Mouse (Mus musculus): ENCODE results near the gene Gpsm1. TPM values are rescaled to one million over a fixed set of nuclear protein-coding genes. Genes with fewer than 3 reads are reported as not detected.

Gpsm1 gene
- polyA plus RNA-seq, 1 experiment from 2014 or later = 47.2 TPM

GRCm38 (mm10) chr2:26358667-26359320 is 43.5 kb downstream of the Gpsm1 start:
- Histone ChIP-seq H3K4me1 (replicated peaks; ENCODE audit: control insufficient read depth, insufficient read depth, low read length) (no peaks in the 10 kb centered on the region; the same call in 1 of the 2 replicates), H3K4me3 (ENCODE audit: low read length) (no peak overlapping the region), H3K4me2 (ENCODE audit: low read depth, low read length) (no peak overlapping the region), H3K27ac (ENCODE audit: low read length) (no peak overlapping the region), H3K9ac (ENCODE audit: low read length) (no peak overlapping the region), H3K9me3 (ENCODE audit: control insufficient read depth, low read length) (no peaks in the 10 kb centered on the region), H3K27me3 (ENCODE audit: control insufficient read depth, insufficient read depth, low read depth, low read length) (no peaks in the 10 kb centered on the region), H3K36me3 (ENCODE audit: control insufficient read depth, insufficient read depth, low read length) (no peaks in the 10 kb centered on the region)
- WGBS = 75% methylated on average over 13 of the region's 13 CpGs
- no peak for ATAC-seq (ENCODE audit: low read depth)

GRCm38 (mm10) chr2:26359983-26360382 is 44.7 kb downstream of the Gpsm1 start:
- H3K4me3 ChIP-seq (ENCODE audit: low read length) = no peak overlapping the region
- 61% methylated on average over 6 of the region's 6 CpGs for WGBS
- H3K27ac ChIP-seq (ENCODE audit: low read length) = no peak overlapping the region
- no peak overlapping the region for H3K4me2 ChIP-seq (ENCODE audit: low read depth, low read length)
- peak; percentile 39; the same call in 1 of the 2 replicates for ATAC-seq (ENCODE audit: low read depth)
- H3K9me3 ChIP-seq (ENCODE audit: control insufficient read depth, low read length) = no peaks in the 10 kb centered on the region
- H3K36me3 ChIP-seq (ENCODE audit: control insufficient read depth, insufficient read depth, low read length) = no peaks in the 10 kb centered on the region; the same call in 1 of the 2 replicates
- peaks cover 5% of the 10 kb centered on the region for H3K4me1 ChIP-seq (replicated peaks; ENCODE audit: control insufficient read depth, insufficient read depth, low read length)
- H3K27me3 ChIP-seq (ENCODE audit: control insufficient read depth, insufficient read depth, low read depth, low read length) = no peaks in the 10 kb centered on the region
- H3K9ac ChIP-seq (ENCODE audit: low read length) = no peak overlapping the region

- Histone ChIP-seq H3K27ac (ENCODE audit: low read length) (no peak within 1 kb of the TSS), H3K4me1 (replicated peaks; ENCODE audit: control insufficient read depth, insufficient read depth, low read length) (peaks cover 10% of the 10 kb centered on the region), H3K9ac (ENCODE audit: low read length) (no peak within 1 kb of the TSS), H3K4me3 (ENCODE audit: low read length) (no peak within 1 kb of the TSS), H3K36me3 (ENCODE audit: control insufficient read depth, insufficient read depth, low read length) (no peaks in the 10 kb centered on the region; the same call in 1 of the 2 replicates), H3K4me2 (ENCODE audit: low read depth, low read length) (no peak within 1 kb of the TSS), H3K27me3 (ENCODE audit: control insufficient read depth, insufficient read depth, low read depth, low read length) (no peaks in the 10 kb centered on the region), H3K9me3 (ENCODE audit: control insufficient read depth, low read length) (no peaks in the 10 kb centered on the region)
- ATAC-seq (ENCODE audit: low read depth) = no peak
- WGBS = 34% methylated on average over 3 of the region's 3 CpGs
These were observed 45.5 kb downstream of the Gpsm1 start, which contains the start of gene Card9 for GRCm38 (mm10) chr2:26360772-26361171. TSS of gene Card9 (minus strand) at chr2:26360918.

- WGBS = 76% methylated on average over 5 of the region's 5 CpGs
- H3K36me3 ChIP-seq (ENCODE audit: control insufficient read depth, insufficient read depth, low read length) = peaks cover 13% of the 10 kb centered on the region
- H3K4me3 ChIP-seq (ENCODE audit: low read length) = no peak overlapping the region
- peaks cover 10% of the 10 kb centered on the region for H3K4me1 ChIP-seq (replicated peaks; ENCODE audit: control insufficient read depth, insufficient read depth, low read length)
- H3K9ac ChIP-seq (ENCODE audit: low read length) = no peak overlapping the region
- H3K4me2 ChIP-seq (ENCODE audit: low read depth, low read length) = no peak overlapping the region
- ATAC-seq (ENCODE audit: low read depth) = no peak
- H3K9me3 ChIP-seq (ENCODE audit: control insufficient read depth, low read length) = no peaks in the 10 kb centered on the region
- H3K27ac ChIP-seq (ENCODE audit: low read length) = no peak overlapping the region
- no peaks in the 10 kb centered on the region for H3K27me3 ChIP-seq (ENCODE audit: control insufficient read depth, insufficient read depth, low read depth, low read length)
These were observed 47.7 kb downstream of the Gpsm1 start for GRCm38 (mm10) chr2:26362991-26363390.

GRCm38 (mm10) chr2:26363481-26363880 is 48.2 kb downstream of the Gpsm1 start:
- no peak overlapping the region for H3K4me2 ChIP-seq (ENCODE audit: low read depth, low read length)
- no peaks in the 10 kb centered on the region for H3K27me3 ChIP-seq (ENCODE audit: control insufficient read depth, insufficient read depth, low read depth, low read length)
- no peak overlapping the region for H3K9ac ChIP-seq (ENCODE audit: low read length)
- H3K9me3 ChIP-seq (ENCODE audit: control insufficient read depth, low read length) = no peaks in the 10 kb centered on the region
- H3K4me3 ChIP-seq (ENCODE audit: low read length) = no peak overlapping the region
- ATAC-seq (ENCODE audit: low read depth) = no peak
- 34% methylated on average over 5 of the region's 5 CpGs for WGBS
- H3K36me3 ChIP-seq (ENCODE audit: control insufficient read depth, insufficient read depth, low read length) = peaks cover 15% of the 10 kb centered on the region
- peaks cover 10% of the 10 kb centered on the region for H3K4me1 ChIP-seq (replicated peaks; ENCODE audit: control insufficient read depth, insufficient read depth, low read length)
- no peak overlapping the region for H3K27ac ChIP-seq (ENCODE audit: low read length)

- no peak overlapping the region for H3K4me3 ChIP-seq (ENCODE audit: low read length)
- no peaks in the 10 kb centered on the region for H3K9me3 ChIP-seq (ENCODE audit: control insufficient read depth, low read length)
- H3K4me1 ChIP-seq (replicated peaks; ENCODE audit: control insufficient read depth, insufficient read depth, low read length) = peaks cover 10% of the 10 kb centered on the region
- WGBS = 52% methylated on average over 10 of the region's 10 CpGs
- no peak overlapping the region for H3K4me2 ChIP-seq (ENCODE audit: low read depth, low read length)
- peak; percentile 51; the same call in 1 of the 2 replicates for ATAC-seq (ENCODE audit: low read depth)
- H3K27me3 ChIP-seq (ENCODE audit: control insufficient read depth, insufficient read depth, low read depth, low read length) = no peaks in the 10 kb centered on the region
- H3K9ac ChIP-seq (ENCODE audit: low read length) = no peak overlapping the region
- peak overlapping the region; percentile 47 for H3K27ac ChIP-seq (ENCODE audit: low read length)
- H3K36me3 ChIP-seq (ENCODE audit: control insufficient read depth, insufficient read depth, low read length) = peaks cover 20% of the 10 kb centered on the region
These were observed 49.6 kb downstream of the Gpsm1 start for GRCm38 (mm10) chr2:26364738-26365465.

GRCm38 (mm10) chr2:26367911-26368310 is 52.6 kb downstream of the Gpsm1 start:
- H3K4me1 ChIP-seq (replicated peaks; ENCODE audit: control insufficient read depth, insufficient read depth, low read length) = peaks cover 10% of the 10 kb centered on the region
- no peaks in the 10 kb centered on the region for H3K9me3 ChIP-seq (ENCODE audit: control insufficient read depth, low read length)
- H3K27ac ChIP-seq (ENCODE audit: low read length) = no peak overlapping the region
- H3K27me3 ChIP-seq (ENCODE audit: control insufficient read depth, insufficient read depth, low read depth, low read length) = no peaks in the 10 kb centered on the region
- no peak overlapping the region for H3K4me2 ChIP-seq (ENCODE audit: low read depth, low read length)
- WGBS = 93% methylated on average over 6 of the region's 6 CpGs
- H3K9ac ChIP-seq (ENCODE audit: low read length) = no peak overlapping the region
- no peak for ATAC-seq (ENCODE audit: low read depth)
- H3K4me3 ChIP-seq (ENCODE audit: low read length) = no peak overlapping the region
- H3K36me3 ChIP-seq (ENCODE audit: control insufficient read depth, insufficient read depth, low read length) = peaks cover 40% of the 10 kb centered on the region

- no peak overlapping the region for H3K4me2 ChIP-seq (ENCODE audit: low read depth, low read length)
These were observed 53.3 kb downstream of the Gpsm1 start for GRCm38 (mm10) chr2:26368572-26368971.

GRCm38 (mm10) chr2:26372396-26372795 is 57.1 kb downstream of the Gpsm1 start:
- no peak overlapping the region for H3K4me2 ChIP-seq (ENCODE audit: low read depth, low read length)
- H3K36me3 ChIP-seq (ENCODE audit: control insufficient read depth, insufficient read depth, low read length) = peaks cover 48% of the 10 kb centered on the region
- 96% methylated on average over 8 of the region's 8 CpGs for WGBS
- H3K27ac ChIP-seq (ENCODE audit: low read length) = no peak overlapping the region
- no peaks in the 10 kb centered on the region for H3K9me3 ChIP-seq (ENCODE audit: control insufficient read depth, low read length)
- H3K4me3 ChIP-seq (ENCODE audit: low read length) = no peak overlapping the region
- no peaks in the 10 kb centered on the region for H3K4me1 ChIP-seq (replicated peaks; ENCODE audit: control insufficient read depth, insufficient read depth, low read length)
- H3K9ac ChIP-seq (ENCODE audit: low read length) = no peak overlapping the region
- H3K27me3 ChIP-seq (ENCODE audit: control insufficient read depth, insufficient read depth, low read depth, low read length) = no peaks in the 10 kb centered on the region
- ATAC-seq (ENCODE audit: low read depth) = no peak

More at GRCm38 (mm10) chr2:26368572-26368971, 53.3 kb downstream of the Gpsm1 start:
- Histone ChIP-seq H3K4me3 (ENCODE audit: low read length) (no peak overlapping the region), H3K9me3 (ENCODE audit: control insufficient read depth, low read length) (no peaks in the 10 kb centered on the region), H3K36me3 (ENCODE audit: control insufficient read depth, insufficient read depth, low read length) (peaks cover 40% of the 10 kb centered on the region), H3K9ac (ENCODE audit: low read length) (no peak overlapping the region), H3K27me3 (ENCODE audit: control insufficient read depth, insufficient read depth, low read depth, low read length) (no peaks in the 10 kb centered on the region), H3K4me1 (replicated peaks; ENCODE audit: control insufficient read depth, insufficient read depth, low read length) (peaks cover 10% of the 10 kb centered on the region), H3K27ac (ENCODE audit: low read length) (no peak overlapping the region)
- ATAC-seq (ENCODE audit: low read depth) = no peak
- WGBS = 73% methylated on average over 1 of the region's 1 CpGs
